Mouse (Mus musculus) layer of hippocampus, adult 18-20 months (tissue): ENCODE measurements around the gene Apobec2. TPM values are rescaled to one million over a fixed set of nuclear protein-coding genes. Genes with fewer than 3 reads are reported as not detected.
A peak's percentile ranks its signal among the peaks of the same experiment; 100 is the strongest.

Source experiments
- DNase-seq, 2 experiments: peaks; one replicate each; pipeline ENCODE4 v3.0.0; 2022; ENCODE audit warnings: low spot score in 2 of 2
- total RNA-seq, 2 experiments: library from RNA; stranded (reverse); gene quantifications; 2 replicates each; pipeline ENCODE4 v1.2.3; 2021

Apobec2 gene
- total RNA-seq, 2 experiments from 2014 or later: not detected

GRCm38 (mm10) chr17:48409380-48410298 is 23.1 kb downstream of the Apobec2 start, which contains the start of the genes Nfya and Oard1:
TSS of gene Nfya (minus strand) at chr17:48409906.
TSS of gene Oard1 (plus strand) at chr17:48410014.
- peak; percentile 100 for DNase-seq

- DNase-seq: peak; percentile 53 to 60
These were observed 24.0 kb downstream of the Apobec2 start for GRCm38 (mm10) chr17:48408526-48409291.

- no peak for DNase-seq
These were observed 24.7 kb downstream of the Apobec2 start for GRCm38 (mm10) chr17:48407910-48408525.

- DNase-seq: no peak
These were observed 25.6 kb downstream of the Apobec2 start for GRCm38 (mm10) chr17:48407154-48407553.

- no peak for DNase-seq
These were observed 28.0 kb downstream of the Apobec2 start for GRCm38 (mm10) chr17:48404706-48405105.

GRCm38 (mm10) chr17:48403848-48404247 is 28.9 kb downstream of the Apobec2 start:
- no peak for DNase-seq

GRCm38 (mm10) chr17:48402751-48403150 is 30.0 kb downstream of the Apobec2 start:
- no peak for DNase-seq

- no peak for DNase-seq
These were observed 31.0 kb downstream of the Apobec2 start for GRCm38 (mm10) chr17:48401710-48402109.

GRCm38 (mm10) chr17:48392616-48393015 is 40.1 kb downstream of the Apobec2 start:
- DNase-seq: peak in 1 of 2 experiments; percentile 67

- DNase-seq: no peak
These were observed 41.3 kb downstream of the Apobec2 start for GRCm38 (mm10) chr17:48391446-48391845.

- DNase-seq: no peak
These were observed 43.3 kb downstream of the Apobec2 start for GRCm38 (mm10) chr17:48389442-48389841.

- DNase-seq: no peak
These were observed 44.1 kb downstream of the Apobec2 start for GRCm38 (mm10) chr17:48388666-48389065.

GRCm38 (mm10) chr17:48385786-48386461 is 46.8 kb downstream of the Apobec2 start:
- no peak for DNase-seq

GRCm38 (mm10) chr17:48379050-48379449 is 53.7 kb downstream of the Apobec2 start:
- DNase-seq: no peak

GRCm38 (mm10) chr17:48376102-48376501 is 56.6 kb downstream of the Apobec2 start:
- no peak for DNase-seq

- DNase-seq: no peak
These were observed 59.7 kb downstream of the Apobec2 start for GRCm38 (mm10) chr17:48372987-48373386.

- DNase-seq: no peak
These were observed 61.1 kb downstream of the Apobec2 start for GRCm38 (mm10) chr17:48371621-48372020.
